Mouse (Mus musculus) naive thymus-derived CD4-positive, alpha-beta T cell, adult 2 months (primary cell): Measurements from ENCODE around the gene Tnfaip8l1.

Source experiments
- DNase-seq: peaks from one replicate; pipeline ENCODE4 v3.0.0-alpha.2; 2011; ENCODE audit warnings: low read depth

Gene Tnfaip8l1

GRCm38 (mm10) chr17:56219251-56219650, 57.0 kb downstream of the Tnfaip8l1 start:
- DNase-seq = no peak

GRCm38 (mm10) chr17:56219805-56220204, 57.5 kb downstream of the Tnfaip8l1 start:
- no peak for DNase-seq
